8 mouse cellular contexts compared by ENCODE assay signal in the genomic region with DNA sequence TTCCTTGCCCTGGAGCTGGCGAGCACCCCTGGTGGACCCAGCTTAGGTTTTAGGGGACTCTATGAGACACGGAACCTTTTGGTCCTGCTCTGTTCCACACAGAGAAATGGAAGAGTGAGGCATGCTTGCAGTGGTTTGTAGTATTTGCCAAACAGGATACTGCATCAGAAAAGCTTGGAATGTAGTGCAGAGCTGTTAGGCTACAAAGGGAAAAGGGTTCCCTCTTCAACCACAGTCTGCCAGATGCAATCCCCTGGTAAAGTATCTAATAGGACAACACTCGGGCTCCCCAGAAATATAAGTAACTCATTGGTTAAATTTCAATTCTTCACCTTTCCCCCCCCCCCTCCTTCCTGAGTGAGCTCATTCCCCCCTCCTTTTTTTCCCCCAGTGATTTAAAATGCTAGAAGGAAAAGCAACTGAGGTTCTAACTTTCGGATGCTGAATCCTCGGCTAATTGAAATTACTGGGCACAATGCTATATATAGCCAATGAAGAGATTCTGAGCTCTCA.
DNase-seq lines count a peak whose midpoint lies in the region; ATAC-seq lines count a peak whose summit lies in the region.

No protein-coding gene starts in this region.

- H3K4me2 ChIP-seq in kidney, embryonic 16.5 days (replicated peaks; ENCODE audit: low read depth, low read length) = peak overlapping the region; percentile 47
- H3K4me2 ChIP-seq in forebrain, embryonic 12.5 days = peak overlapping the region; percentile 71

- no peak overlapping the region for H3K27ac ChIP-seq in kidney, embryonic 16.5 days (ENCODE audit: low read length)
- H3K27ac ChIP-seq in forebrain, embryonic 12.5 days = no peak overlapping the region

- no peak; the same call in 1 of the 2 replicates for ATAC-seq in kidney, embryonic 16.5 days (ENCODE audit: low FRiP score, low TSS enrichment)
- no peak for ATAC-seq in forebrain, embryonic 12.5 days (ENCODE audit: low FRiP score)
- ATAC-seq in erythroblast, adult 5-6 weeks (replicated peaks; ENCODE audit: low FRiP score, poor library complexity, severe bottlenecking) = no peak

- H3K4me1 ChIP-seq in kidney, embryonic 16.5 days (ENCODE audit: insufficient read depth, low read length) = peaks cover 8% of the 10 kb centered on the region; the same call in 1 of the 2 replicates
- peaks cover 19% of the 10 kb centered on the region for H3K4me1 ChIP-seq in forebrain, embryonic 12.5 days

- no peaks in the 10 kb centered on the region for H3K9me3 ChIP-seq in kidney, embryonic 16.5 days (ENCODE audit: low read length)
- no peaks in the 10 kb centered on the region for H3K9me3 ChIP-seq in forebrain, embryonic 12.5 days

- no peaks in the 10 kb centered on the region for H3K36me3 ChIP-seq in kidney, embryonic 16.5 days (ENCODE audit: insufficient read depth, low read length)
- no peaks in the 10 kb centered on the region for H3K36me3 ChIP-seq in forebrain, embryonic 12.5 days (replicated peaks)

- no peak for DNase-seq in kidney, adult 18-20 months
- peak; percentile 27 to 35 for DNase-seq in left cerebral cortex, postnatal 36 days (ENCODE audit: low spot score in 2 of 2)
- DNase-seq in right cerebral cortex, adult 2 months (ENCODE audit: low spot score in 2 of 2) = peak; percentile 40 to 41
- DNase-seq in adrenal gland, postnatal 14 days = no peak
- no peak for DNase-seq in gastrocnemius, postnatal 25 days

- intact Hi-C loops in left cerebral cortex, postnatal 36 days (cut with DNase I) = loop anchor here (2.0 to 10.0 kb wide), 4 partner anchors 127 to 396 kb away; no protein-coding TSS in a partner anchor

- H3K4me3 ChIP-seq in kidney, embryonic 16.5 days (ENCODE audit: low read length) = peak overlapping the region; percentile 34
- peak overlapping the region; percentile 39 for H3K4me3 ChIP-seq in forebrain, embryonic 12.5 days (replicated peaks)

- H3K9ac ChIP-seq in kidney, embryonic 16.5 days (replicated peaks; ENCODE audit: low read length) = no peak overlapping the region
- peak overlapping the region; percentile 44; the same call in 1 of the 2 replicates for H3K9ac ChIP-seq in forebrain, embryonic 12.5 days

- WGBS in kidney, embryonic 16.5 days = 41% methylated on average over 5 of the region's 5 CpGs
- WGBS in forebrain, embryonic 12.5 days = 53% methylated on average over 5 of the region's 5 CpGs

- peaks cover 14% of the 10 kb centered on the region for H3K27me3 ChIP-seq in kidney, embryonic 16.5 days (ENCODE audit: insufficient read depth, low read length)
- H3K27me3 ChIP-seq in forebrain, embryonic 12.5 days = 0 out of 2 replicates have a peak, but pooled peaks cover 10% of the 10 kb centered on the region

Comparison
In these comparisons a context has a peak if more than half of its experiments do, and no peak if none do; other contexts are left out.
1. DNase-seq: peak in left cerebral cortex, postnatal 36 days (2 of 2) and right cerebral cortex, adult 2 months (2 of 2); none in kidney, adult 18-20 months (single experiment), adrenal gland, postnatal 14 days (single experiment) and gastrocnemius, postnatal 25 days (single experiment).